Mouse (Mus musculus) heart, adult 2 months (tissue): ENCODE measurements around the gene Itgb5. TPM values are rescaled to one million over a fixed set of nuclear protein-coding genes. Genes with fewer than 3 reads are reported as not detected.

Experiments
- DNase-seq, 2 experiments: peaks; one replicate each; pipeline ENCODE4 v3.0.0; 2021
- H3K27ac ChIP-seq: fragments of 200-600 bp; 2 replicates; pipeline ENCODE4 v1.8.1; 2022
- H3K27me3 ChIP-seq: fragments of 200-500 bp; 2 replicates; pipeline ENCODE4 v1.6.1; 2012; ENCODE audit warnings: mild to moderate bottlenecking, low read length, inconsistent platforms, mixed read lengths; ENCODE audit not compliant: control insufficient read depth, insufficient read depth
- H3K36me3 ChIP-seq: fragments of 200-500 bp; 2 replicates; pipeline ENCODE4 v1.6.1; 2012; ENCODE audit warnings: low read length, inconsistent platforms; ENCODE audit not compliant: control insufficient read depth, insufficient read depth
- H3K4me1 ChIP-seq: fragments of 200-500 bp; 2 replicates; pipeline ENCODE4 v1.6.1; 2011; ENCODE audit warnings: low read length; ENCODE audit not compliant: control insufficient read depth, insufficient read depth
- H3K4me3 ChIP-seq: fragments of 200-600 bp; 2 replicates; pipeline ENCODE4 v1.8.1; 2022
- H3K79me2 ChIP-seq: fragments of 200-500 bp; replicated peaks from 2 replicates; pipeline ENCODE4 v1.6.1; 2012; ENCODE audit warnings: mild to moderate bottlenecking, inconsistent platforms, low read length, moderate library complexity, mixed read lengths; ENCODE audit not compliant: control insufficient read depth, insufficient read depth
- H3K9ac ChIP-seq: fragments of 200-500 bp; 2 replicates; pipeline ENCODE4 v1.6.1; 2012; ENCODE audit warnings: low read depth, mild to moderate bottlenecking, control low read depth, inconsistent platforms, low read length, mixed read lengths
- CTCF ChIP-seq: fragments of 200-600 bp; IDR thresholded peaks from 2 replicates; pipeline ENCODE4 v1.8.1; 2022; ENCODE audit warnings: antibody characterized with exemption, mild to moderate bottlenecking, moderate library complexity
- EP300 ChIP-seq: fragments of 200-500 bp; IDR thresholded peaks from 2 replicates; pipeline ENCODE4 v1.6.1; 2011; ENCODE audit warnings: low read depth, low read length, control low read depth; ENCODE audit not compliant: insufficient read depth
- POLR2A ChIP-seq: fragments of 200-500 bp; IDR thresholded peaks from 2 replicates; pipeline ENCODE4 v1.6.1; 2011; ENCODE audit warnings: mild to moderate bottlenecking, low read depth, low read length, control low read depth; ENCODE audit not compliant: insufficient read depth
- WGBS: fragments of 180-500 bp; shearing (Covaris S2); methylation state at CpG from one replicate; pipeline ENCODE4 v1.1.7; 2018; 5-methylcytosine and 5-hydroxymethylcytosine counted together
- intact Hi-C: fragments of 180-260 bp; cut with DNase I; formaldehyde crosslinking; loops from one replicate; pipeline ENCODE4 v1.15.1; 2025
- polyA plus RNA-seq: library from polyadenylated mRNA; depleted of rRNA; stranded (reverse); fragments of >200 nt; gene quantifications from 2 replicates; pipeline ENCODE4 v1.2.3, GENCODE M21; 2012
- total RNA-seq, 2 experiments: library from RNA; stranded (reverse); gene quantifications; 2 replicates each; pipeline ENCODE4 v1.2.3; 2021

Itgb5 gene
- total and polyA plus RNA-seq, 3 experiments: 83.2 to 95.7 (median 95.3) TPM

GRCm38 (mm10) chr16:33916473-33917251 is 87.2 kb downstream of the Itgb5 start:
- DNase-seq: peak; percentile 78 to 87
- no peak for TF ChIP-seq POLR2A
- peak; percentile 47; the same call in 1 of the 2 replicates for TF ChIP-seq EP300
- TF ChIP-seq CTCF: no peak
- intact Hi-C loops: loop anchor here (2.0 kb wide), 1 partner anchor 24 kb away; no protein-coding TSS in a partner anchor
- no peaks in the 10 kb centered on the region for H3K27me3 ChIP-seq
- no peak overlapping the region for H3K9ac ChIP-seq
- H3K27ac ChIP-seq: peak overlapping the region; percentile 62
- 8% methylated on average over 12 of the region's 12 CpGs for WGBS
- H3K36me3 ChIP-seq: peaks cover 10% of the 10 kb centered on the region
- H3K79me2 ChIP-seq: no peaks in the 10 kb centered on the region
- H3K4me1 ChIP-seq: peaks cover 25% of the 10 kb centered on the region
- no peak overlapping the region for H3K4me3 ChIP-seq

DNA sequence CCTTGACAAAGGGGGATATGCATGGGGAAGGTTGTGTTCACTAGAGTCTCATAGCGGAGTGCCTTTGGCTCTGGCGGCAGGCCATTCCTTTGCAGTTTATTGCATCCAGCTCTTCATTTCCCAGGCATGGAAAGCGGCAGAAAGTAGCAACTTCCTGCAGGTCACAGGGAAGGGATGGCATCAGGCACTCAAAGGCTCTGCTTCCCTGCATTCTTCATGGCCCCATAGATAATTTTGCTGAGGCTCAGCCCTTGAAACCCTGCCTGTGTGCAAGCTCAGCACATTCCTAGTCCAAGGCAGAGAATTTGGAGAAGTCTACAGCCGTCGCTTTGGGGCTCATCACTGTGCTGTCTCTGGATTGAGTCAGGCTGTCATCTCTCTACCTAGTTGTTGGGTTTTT is 87.9 kb downstream of the Itgb5 start:
- peak overlapping the region; percentile 62 for H3K27ac ChIP-seq
- H3K36me3 ChIP-seq: peaks cover 7% of the 10 kb centered on the region
- no peak overlapping the region for H3K9ac ChIP-seq
- intact Hi-C loops: loop anchor here (2.0 kb wide), 1 partner anchor 25 kb away; no protein-coding TSS in a partner anchor
- H3K79me2 ChIP-seq: no peaks in the 10 kb centered on the region
- TF ChIP-seq EP300 (no peak), CTCF (no peak), POLR2A (no peak)
- 36% methylated on average over 5 of the region's 5 CpGs for WGBS
- peaks cover 28% of the 10 kb centered on the region for H3K4me1 ChIP-seq
- H3K27me3 ChIP-seq: no peaks in the 10 kb centered on the region
- peak; percentile 46 to 55 for DNase-seq
- H3K4me3 ChIP-seq: no peak overlapping the region

GRCm38 (mm10) chr16:33917926-33918325 is 88.5 kb downstream of the Itgb5 start:
- Histone ChIP-seq H3K9ac (no peak overlapping the region), H3K79me2 (no peaks in the 10 kb centered on the region), H3K36me3 (peaks cover 3% of the 10 kb centered on the region; the same call in 1 of the 2 replicates), H3K27me3 (no peaks in the 10 kb centered on the region), H3K4me3 (no peak overlapping the region), H3K27ac (no peak overlapping the region), H3K4me1 (peaks cover 27% of the 10 kb centered on the region)
- TF ChIP-seq EP300 (no peak), CTCF (no peak), POLR2A (no peak)
- WGBS: 90% methylated on average over 5 of the region's 5 CpGs
- no peak for DNase-seq
- intact Hi-C loops: loop anchor here (2.0 kb wide), 1 partner anchor 25 kb away; no protein-coding TSS in a partner anchor

- H3K27ac ChIP-seq: no peak overlapping the region
- H3K36me3 ChIP-seq: peaks cover 3% of the 10 kb centered on the region; the same call in 1 of the 2 replicates
- H3K79me2 ChIP-seq: no peaks in the 10 kb centered on the region; the same call in 1 of the 2 replicates
- TF ChIP-seq CTCF (no peak), POLR2A (no peak), EP300 (no peak)
- H3K4me1 ChIP-seq: peaks cover 15% of the 10 kb centered on the region
- H3K4me3 ChIP-seq: no peak overlapping the region
- DNase-seq: no peak
- no peak overlapping the region for H3K9ac ChIP-seq
- intact Hi-C loops: no loop called here
- 64% methylated on average over 5 of the region's 5 CpGs for WGBS
- H3K27me3 ChIP-seq: no peaks in the 10 kb centered on the region
These were observed 92.0 kb downstream of the Itgb5 start for GRCm38 (mm10) chr16:33921514-33921913.

GRCm38 (mm10) chr16:33922111-33923000 is 92.9 kb downstream of the Itgb5 start:
- H3K4me1 ChIP-seq: peaks cover 9% of the 10 kb centered on the region
- peak overlapping the region; percentile 56; the same call in 1 of the 2 replicates for H3K27ac ChIP-seq
- H3K4me3 ChIP-seq: no peak overlapping the region

More at GRCm38 (mm10) chr16:33922111-33923000, 92.9 kb downstream of the Itgb5 start:
- 45% methylated on average over 18 of the region's 18 CpGs for WGBS
- Histone ChIP-seq H3K27me3 (no peaks in the 10 kb centered on the region), H3K36me3 (peaks cover 3% of the 10 kb centered on the region; the same call in 1 of the 2 replicates), H3K9ac (no peak overlapping the region), H3K79me2 (no peaks in the 10 kb centered on the region; the same call in 1 of the 2 replicates)
- no peak for TF ChIP-seq EP300
- no peak for TF ChIP-seq POLR2A
- TF ChIP-seq CTCF: no peak
- DNase-seq: peak; percentile 26 to 57
- intact Hi-C loops: loop anchor here (2.0 kb wide), 1 partner anchor 28 kb away; no protein-coding TSS in a partner anchor
